Mouse (Mus musculus) stomach, postnatal 0 days (tissue): ENCODE measurements at regions not wholly inside any gene's neighbourhood (a gene's known extent, or its start where the extent isn't known, plus 50 kb on each side); places are given as distances from the start of the nearest gene placed in this dataset.

Experiments used
- CTCF ChIP-seq: IDR thresholded peaks from 2 replicates; pipeline ENCODE4 v1.5.1; 2016; ENCODE audit warnings: antibody characterized with exemption, low read depth, mild to moderate bottlenecking, moderate library complexity
- EP300 ChIP-seq: optimal IDR thresholded peaks from 2 replicates; pipeline ENCODE3; 2016; ENCODE audit warnings: antibody characterized with exemption

GRCm38 (mm10) chr8:115977152-115977551, 269.6 kb upstream of the Maf start:
- TF ChIP-seq CTCF (no peak), EP300 (no peak)
